Mouse (Mus musculus) liver, embryonic 14.5 days (tissue): ENCODE measurements around the gene Ntrk3.

Experiments used
- CTCF ChIP-seq: IDR thresholded peaks from 2 replicates; pipeline ENCODE4 v1.5.1; 2016; ENCODE audit warnings: antibody characterized with exemption, low read depth, control low read depth
- EP300 ChIP-seq: IDR thresholded peaks from 2 replicates; pipeline ENCODE4 v1.6.1; 2016; ENCODE audit warnings: antibody characterized with exemption, low read depth

DNA sequence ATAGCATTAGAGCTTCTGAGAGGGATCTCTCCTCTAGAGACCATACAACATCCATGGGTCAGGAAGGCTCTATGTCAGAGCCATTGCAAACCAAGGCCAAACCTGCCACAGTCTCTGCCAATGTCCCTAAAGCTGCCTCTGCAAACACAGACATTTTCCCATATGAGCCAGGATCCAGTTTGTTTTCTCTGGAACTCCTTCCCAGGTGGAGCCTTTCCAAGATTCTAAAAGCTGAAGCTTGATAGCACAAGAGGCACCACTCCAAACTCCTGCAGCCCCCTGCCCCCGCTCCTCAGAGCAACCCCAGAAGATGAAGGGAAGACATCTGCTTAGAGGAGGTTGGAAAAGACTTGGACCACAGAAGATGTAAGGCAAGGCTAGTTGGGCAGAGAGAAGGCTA is 432.8 kb downstream of the Ntrk3 start:
- no peak for TF ChIP-seq CTCF
- TF ChIP-seq EP300 = no peak
